Mouse (Mus musculus) frontal cortex, postnatal 36 days (tissue): Measurements from ENCODE around the gene Rgs14.

Experiments
- DNase-seq, 2 experiments: peaks; one replicate each; pipeline ENCODE4 v3.0.0; 2022; ENCODE audit warnings: low spot score in 2 of 2

Gene Rgs14

DNA sequence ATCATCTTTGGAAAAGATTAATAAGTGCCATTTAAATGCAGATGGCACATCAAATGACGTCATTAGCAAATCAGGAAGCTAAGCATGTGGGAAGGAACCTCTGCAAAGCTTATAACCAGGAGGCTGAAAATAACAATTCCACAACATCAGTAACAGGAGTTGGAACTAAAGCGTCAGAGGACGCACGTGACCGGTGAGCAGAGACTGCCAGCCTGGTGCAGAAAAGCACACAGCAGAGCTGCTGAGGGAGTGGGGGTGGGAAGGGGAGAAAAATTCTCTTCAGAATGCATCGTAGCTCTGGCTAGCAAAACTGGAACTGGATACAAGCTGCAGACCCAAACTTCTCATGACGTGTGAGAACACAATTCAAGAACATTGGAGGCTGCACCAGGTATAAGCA, 25.2 kb upstream of the Rgs14 start:
- peak in 1 of 2 experiments; percentile 68 for DNase-seq

- DNase-seq, result no peak
These were observed 22.8 kb upstream of the Rgs14 start for GRCm38 (mm10) chr13:55346745-55347144.

DNA sequence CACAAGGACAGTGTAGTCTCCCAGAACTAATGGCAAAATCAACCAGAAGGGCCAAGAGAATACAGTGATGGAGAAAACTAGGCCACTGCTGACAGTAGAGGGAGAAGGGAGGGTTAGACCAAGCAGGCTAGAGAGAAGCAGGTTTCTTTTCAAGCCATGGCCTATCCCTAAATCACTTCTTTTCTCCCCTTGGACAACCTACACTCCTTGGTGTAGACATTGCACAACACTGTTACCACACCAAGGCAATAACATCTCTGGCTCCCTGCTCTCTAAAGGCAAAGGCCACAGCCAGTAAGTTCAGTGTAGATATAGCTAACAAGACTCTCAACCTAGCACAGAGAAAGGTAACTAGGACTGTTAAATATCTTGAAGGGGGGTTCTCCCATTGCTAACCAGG, 8.4 kb upstream of the Rgs14 start:
- DNase-seq, result no peak

- DNase-seq, result no peak
These were observed 7.5 kb upstream of the Rgs14 start for GRCm38 (mm10) chr13:55361974-55362452.

- DNase-seq, result peak; percentile 97 to 99
These were observed 7.0 kb upstream of the Rgs14 start, which contains the start of gene Lman2 for GRCm38 (mm10) chr13:55362453-55363060. Gene Lman2 (minus strand): TSS chr13:55362783.

- DNase-seq, result no peak
These were observed 1.1 kb upstream of the Rgs14 start for GRCm38 (mm10) chr13:55368401-55368800.

DNA sequence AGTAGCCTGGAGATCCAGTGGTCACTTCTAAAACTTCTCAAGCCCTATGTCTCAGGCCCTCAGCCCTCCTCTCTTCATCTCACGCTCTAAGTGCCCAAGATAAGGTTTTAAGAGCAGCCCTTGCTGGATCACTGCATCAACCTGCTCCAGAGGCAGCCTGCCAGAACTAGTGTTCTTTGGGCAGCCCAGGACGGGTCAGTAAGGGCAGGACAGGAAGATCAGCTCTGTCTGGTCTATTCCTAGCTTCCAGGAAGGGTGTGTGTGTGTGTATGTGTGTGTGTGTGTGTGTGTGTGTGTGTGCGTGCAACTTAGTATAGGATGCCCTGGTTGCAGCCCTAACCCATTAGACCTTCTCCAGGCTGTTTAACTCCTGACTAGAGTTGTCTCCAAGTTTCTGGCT, 702 bp downstream of the Rgs14 start:
- DNase-seq, result no peak

- peak in 1 of 2 experiments; percentile 42 for DNase-seq
These were observed 1.6 kb downstream of the Rgs14 start for GRCm38 (mm10) chr13:55371007-55371681.

- DNase-seq, result no peak
These were observed 2.2 kb downstream of the Rgs14 start for GRCm38 (mm10) chr13:55371740-55372139.

- no peak for DNase-seq
These were observed 4.8 kb downstream of the Rgs14 start for GRCm38 (mm10) chr13:55374206-55374924.

GRCm38 (mm10) chr13:55375877-55376276, 6.3 kb downstream of the Rgs14 start:
- no peak for DNase-seq

DNA sequence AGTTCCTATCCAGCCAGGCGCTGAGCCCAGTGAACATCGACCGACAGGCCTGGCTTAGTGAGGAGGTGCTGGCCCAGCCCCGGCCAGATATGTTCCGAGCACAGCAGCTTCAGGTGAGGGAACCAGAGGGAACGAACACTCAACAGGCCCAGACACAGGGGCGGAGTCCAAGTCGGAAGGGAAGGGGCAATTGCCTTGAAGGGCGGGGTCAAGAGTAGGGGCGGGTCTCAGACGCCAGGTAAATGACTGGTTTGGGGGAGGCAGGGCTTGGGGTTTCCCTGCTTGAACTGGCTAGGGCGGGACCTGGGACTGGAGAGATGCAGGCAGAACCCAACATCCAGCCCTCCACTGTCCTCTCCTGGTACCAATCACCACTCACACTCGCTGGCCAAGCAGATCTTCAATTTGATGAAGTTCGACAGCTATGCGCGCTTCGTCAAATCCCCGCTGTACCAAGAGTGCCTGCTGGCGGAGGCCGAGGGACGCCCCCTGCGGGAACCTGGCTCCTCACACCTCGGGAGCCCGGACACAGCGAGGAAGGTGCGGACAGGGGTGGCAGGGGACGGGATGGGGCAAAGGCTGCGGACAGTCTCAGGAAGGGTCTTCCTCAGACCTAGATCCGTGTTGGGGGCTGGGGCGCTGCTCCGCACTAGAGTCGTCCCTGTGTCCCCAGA, 9.5 kb downstream of the Rgs14 start:
- no peak for DNase-seq

- DNase-seq, result peak; percentile 74 to 91
These were observed 12.3 kb downstream of the Rgs14 start for GRCm38 (mm10) chr13:55381790-55382189.

GRCm38 (mm10) chr13:55390644-55391043, 21.1 kb downstream of the Rgs14 start:
- no peak for DNase-seq

GRCm38 (mm10) chr13:55391626-55392029, 22.1 kb downstream of the Rgs14 start:
- DNase-seq, result no peak

DNA sequence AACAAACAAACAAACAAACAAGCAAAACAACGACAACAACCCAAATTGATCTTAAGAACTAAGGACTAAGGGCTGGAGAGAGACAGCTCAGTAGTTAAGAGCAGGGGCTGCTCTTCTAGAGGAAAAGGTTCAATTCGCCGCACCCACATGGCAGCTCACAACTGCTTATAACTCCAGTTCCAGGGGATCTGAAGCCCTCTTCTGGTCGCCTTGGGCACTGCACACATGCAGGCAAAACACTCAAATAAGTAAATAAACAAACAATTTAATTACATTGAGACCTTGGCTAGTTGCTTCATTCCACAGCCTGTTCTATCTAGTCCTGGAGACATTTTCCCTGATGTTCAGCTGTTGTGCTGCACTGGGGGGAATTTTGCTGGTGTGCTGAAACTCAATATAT, 23.4 kb downstream of the Rgs14 start:
- no peak for DNase-seq

GRCm38 (mm10) chr13:55398088-55398487, 28.6 kb downstream of the Rgs14 start, which contains the start of gene Slc34a1:
Gene Slc34a1 (plus strand): TSS chr13:55398187.
- no peak for DNase-seq

GRCm38 (mm10) chr13:55399300-55400038, 29.9 kb downstream of the Rgs14 start:
- DNase-seq, result no peak

DNA sequence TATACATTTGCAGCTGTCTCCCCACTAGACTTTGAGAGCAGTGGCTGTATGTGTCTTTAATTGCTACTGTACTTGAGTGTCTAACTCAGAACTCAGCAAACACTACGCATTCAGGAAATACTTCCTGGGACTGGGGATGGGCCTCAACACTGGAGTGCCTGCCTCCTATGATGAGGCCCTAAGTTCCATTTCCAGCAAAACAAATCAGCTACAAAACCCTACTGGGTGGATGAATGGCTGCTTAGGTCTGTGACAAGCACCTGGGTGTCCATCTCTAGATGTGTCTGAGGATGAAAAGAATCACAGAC, 30.5 kb downstream of the Rgs14 start:
- DNase-seq, result no peak

- DNase-seq, result no peak
These were observed 33.7 kb downstream of the Rgs14 start for GRCm38 (mm10) chr13:55403266-55403665.
